Mouse (Mus musculus) C2C12 (cell line): ENCODE data around the gene Txnrd1. TPM values are rescaled to one million over a fixed set of nuclear protein-coding genes. Genes with fewer than 3 reads are reported as not detected.

Source experiments
- H3K27me3 ChIP-seq: one replicate; pipeline ENCODE4 v1.6.1; 2011; ENCODE audit not compliant: control insufficient read depth, insufficient read depth, insufficient read length
- H3K36me3 ChIP-seq: one replicate; pipeline ENCODE4 v1.6.1; 2011; ENCODE audit not compliant: control insufficient read depth, insufficient read depth
- H3K4me3 ChIP-seq: one replicate; pipeline ENCODE4 v1.5.1; 2011; ENCODE audit warnings: mild to moderate bottlenecking, control low read depth; ENCODE audit not compliant: poor library complexity, insufficient read depth, severe bottlenecking
- H3K79me2 ChIP-seq: one replicate; pipeline ENCODE4 v1.6.1; 2011; ENCODE audit not compliant: control insufficient read depth, insufficient read depth
- H3K79me3 ChIP-seq: one replicate; pipeline ENCODE4 v1.6.1; 2011; ENCODE audit warnings: low read depth, control low read depth
- H3ac ChIP-seq: one replicate; pipeline ENCODE3; 2011; ENCODE audit warnings: low read depth; ENCODE audit not compliant: control insufficient read depth, insufficient read length
- CEBPB ChIP-seq: IDR thresholded peaks from one replicate; pipeline ENCODE4 v1.6.1; 2011; ENCODE audit warnings: low read depth, mild to moderate bottlenecking, control low read depth, moderate library complexity
- CTCF ChIP-seq: IDR thresholded peaks from one replicate; pipeline ENCODE4 v1.5.1; 2011; ENCODE audit not compliant: control insufficient read depth, insufficient read depth, insufficient read length
- FOSL1 ChIP-seq: IDR thresholded peaks from one replicate; pipeline ENCODE4 v1.8.0; 2011; ENCODE audit warnings: mild to moderate bottlenecking, low read length; ENCODE audit not compliant: poor library complexity, insufficient read depth, severe bottlenecking
- MAX ChIP-seq: IDR thresholded peaks from one replicate; pipeline ENCODE4 v1.6.1; 2011; ENCODE audit warnings: mild to moderate bottlenecking, control low read depth
- MYOD1 ChIP-seq: IDR thresholded peaks from one replicate; pipeline ENCODE4 v1.6.1; 2011; ENCODE audit warnings: low read depth; ENCODE audit not compliant: control insufficient read depth, insufficient read length
- MYOG ChIP-seq: IDR thresholded peaks from one replicate; pipeline ENCODE4 v1.6.1; 2011; ENCODE audit not compliant: control insufficient read depth, insufficient read length; ENCODE audit errors: extremely low read depth
- USF1 ChIP-seq: IDR thresholded peaks from one replicate; pipeline ENCODE4 v1.6.1; 2011; ENCODE audit warnings: low read depth, mild to moderate bottlenecking, control low read depth, moderate library complexity
- long read RNA-seq, 2 experiments: library from polyadenylated mRNA; unstranded; transcript quantifications; one replicate each; pipeline ENCODE4 v2.0.0; 2019 to 2020
- polyA plus RNA-seq: library from polyadenylated mRNA; unstranded; fragments of >200 nt; fragmentation: generic; extraction: Trizol; gene quantifications from one replicate; pipeline ENCODE4 v1.2.1, GENCODE M21; 2012; ENCODE audit warnings: missing spikeins

Txnrd1 gene
- polyA plus RNA-seq, result 172 TPM
- long read RNA-seq, experiment 1, transcript Txnrd1-206 (14 exons, 3,531 nt), result minor isoform, 10 of 121 reads
- long read RNA-seq, experiment 1, transcript Txnrd1-201 (14 exons, 3,325 nt), result minor isoform, 8 of 121 reads
- long read RNA-seq, experiment 1, transcript Txnrd1-208 (15 exons, 2,297 nt), result major isoform, 61 of 121 reads
- long read RNA-seq, experiment 1, partial matches to known transcripts, result 36 of 121 reads
- long read RNA-seq, experiment 1, other reads (novel, unspliced or antisense), result 5 of 121 reads
- long read RNA-seq, experiment 2, transcript Txnrd1-206 (14 exons, 3,531 nt), result minor isoform, 177 of 3,682 reads
- long read RNA-seq, experiment 2, transcript Txnrd1-201 (14 exons, 3,325 nt), result minor isoform, 569 of 3,682 reads
- long read RNA-seq, experiment 2, transcript Txnrd1-208 (15 exons, 2,297 nt), result major isoform, 2,479 of 3,682 reads
- long read RNA-seq, experiment 2, partial matches to known transcripts, result 83 of 3,682 reads
- long read RNA-seq, experiment 2, other reads (novel, unspliced or antisense), result 374 of 3,682 reads

GRCm38 (mm10) chr10:82833926-82834325 is at the start of gene Txnrd1:
Gene Txnrd1 (plus strand): TSS chr10:82833951.
- Histone ChIP-seq H3ac (no peak within 1 kb of the TSS), H3K36me3 (no peaks in the 10 kb centered on the region)
- TF ChIP-seq MYOD1 (peak; percentile 93), FOSL1 (no peak)

GRCm38 (mm10) chr10:82789181-82789580 is 44.6 kb upstream of the Txnrd1 start:
- Histone ChIP-seq H3K36me3 (no peaks in the 10 kb centered on the region), H3K79me3 (no peaks in the 10 kb centered on the region), H3K4me3 (no peak overlapping the region), H3K79me2 (no peaks in the 10 kb centered on the region), H3K27me3 (no peaks in the 10 kb centered on the region), H3ac (no peak overlapping the region)
- TF ChIP-seq MYOG, result no peak

More at GRCm38 (mm10) chr10:82833926-82834325, at the start of gene Txnrd1:
- Histone ChIP-seq H3K27me3 (no peaks in the 10 kb centered on the region), H3K79me2 (no peaks in the 10 kb centered on the region), H3K4me3 (no peak within 1 kb of the TSS), H3K79me3 (no peaks in the 10 kb centered on the region)

GRCm38 (mm10) chr10:82790504-82790903 is 43.2 kb upstream of the Txnrd1 start:
- no peaks in the 10 kb centered on the region for H3K79me3 ChIP-seq
- TF ChIP-seq CEBPB (peak; percentile 29), MYOG (no peak), MYOD1 (no peak), CTCF (no peak), FOSL1 (no peak), MAX (no peak)
- H3ac ChIP-seq, result no peak overlapping the region
- no peak overlapping the region for H3K4me3 ChIP-seq
- no peaks in the 10 kb centered on the region for H3K79me2 ChIP-seq
- no peaks in the 10 kb centered on the region for H3K36me3 ChIP-seq
- no peaks in the 10 kb centered on the region for H3K27me3 ChIP-seq

- Histone ChIP-seq H3K79me2 (no peaks in the 10 kb centered on the region), H3K4me3 (no peak overlapping the region), H3ac (no peak overlapping the region), H3K36me3 (no peaks in the 10 kb centered on the region), H3K27me3 (no peaks in the 10 kb centered on the region), H3K79me3 (no peaks in the 10 kb centered on the region)
- TF ChIP-seq MAX (no peak), CEBPB (no peak)
Measured at GRCm38 (mm10) chr10:82791713-82792112, 42.0 kb upstream of the Txnrd1 start.

- H3ac ChIP-seq, result no peak overlapping the region
- H3K79me2 ChIP-seq, result no peaks in the 10 kb centered on the region
- H3K36me3 ChIP-seq, result no peaks in the 10 kb centered on the region
- no peaks in the 10 kb centered on the region for H3K79me3 ChIP-seq
- no peak overlapping the region for H3K4me3 ChIP-seq
- TF ChIP-seq FOSL1 (no peak), MYOD1 (no peak), CEBPB (no peak), MAX (no peak), USF1 (no peak), MYOG (no peak), CTCF (no peak)
- H3K27me3 ChIP-seq, result no peaks in the 10 kb centered on the region
Measured at GRCm38 (mm10) chr10:82792311-82792710, 41.4 kb upstream of the Txnrd1 start.

- Histone ChIP-seq H3K79me3 (no peaks in the 10 kb centered on the region), H3K4me3 (no peak overlapping the region), H3K79me2 (no peaks in the 10 kb centered on the region), H3ac (peak overlapping the region; percentile 0), H3K27me3 (no peaks in the 10 kb centered on the region), H3K36me3 (no peaks in the 10 kb centered on the region)
- peak; percentile 74 for TF ChIP-seq CTCF
- TF ChIP-seq MAX, result no peak
Measured at GRCm38 (mm10) chr10:82795071-82795731, 38.5 kb upstream of the Txnrd1 start.
